Mouse (Mus musculus) ES-E14 (cell line): ENCODE measurements around the gene Med27. TPM values are rescaled to one million over a fixed set of nuclear protein-coding genes. Genes with fewer than 3 reads are reported as not detected.

Source experiments
- DNase-seq: peaks from one replicate; pipeline ENCODE4 v3.0.0-alpha.2; 2013; ENCODE audit warnings: low read depth, low spot score
- H3K27ac ChIP-seq: 2 replicates; pipeline ENCODE4 v1.5.1; 2012; ENCODE audit warnings: low read depth, mild to moderate bottlenecking, low read length, moderate library complexity, mixed read lengths; ENCODE audit not compliant: poor library complexity, insufficient read depth, severe bottlenecking
- H3K36me3 ChIP-seq: 2 replicates; pipeline ENCODE4 v1.6.1; 2012; ENCODE audit warnings: mild to moderate bottlenecking, low read length, moderate library complexity, mixed read lengths; ENCODE audit not compliant: control insufficient read depth, poor library complexity, insufficient read depth, severe bottlenecking
- H3K4me1 ChIP-seq, 2 experiments: fragments of 150-350 bp in 1 of 2; sonication (generic) in 1 of 2; 2 replicates each; pipeline ENCODE4 v1.6.1; 2012; ENCODE audit warnings: low read length in 2 of 2, mild to moderate bottlenecking in 1 of 2, mixed read lengths in 1 of 2; ENCODE audit not compliant: control insufficient read depth in 2 of 2, insufficient read depth in 2 of 2, poor library complexity in 1 of 2
- H3K4me3 ChIP-seq, 2 experiments: fragments of 150-350 bp in 1 of 2; sonication (generic) in 1 of 2; 2 replicates each; pipeline ENCODE4 v1.5.1; 2012; ENCODE audit warnings: low read length in 2 of 2, low read depth in 1 of 2, mild to moderate bottlenecking in 1 of 2, mixed read lengths in 1 of 2; ENCODE audit not compliant: insufficient read depth in 1 of 2, poor library complexity in 1 of 2, severe bottlenecking in 1 of 2
- H3K9ac ChIP-seq: 2 replicates; pipeline ENCODE4 v1.6.1; 2012; ENCODE audit warnings: low read depth, mild to moderate bottlenecking, low read length, mixed read lengths; ENCODE audit not compliant: poor library complexity, insufficient read depth, severe bottlenecking
- H3K9me3 ChIP-seq: fragments of 150-350 bp; sonication (generic); 2 replicates; pipeline ENCODE4 v1.6.1; 2012; ENCODE audit warnings: low read depth, mild to moderate bottlenecking, low read length; ENCODE audit not compliant: control insufficient read depth, insufficient read depth
- CHD2 ChIP-seq: IDR thresholded peaks from 2 replicates; pipeline ENCODE4 v1.6.1; 2014; ENCODE audit warnings: mild to moderate bottlenecking, low read depth, low read length, inconsistent platforms
- HCFC1 ChIP-seq: IDR thresholded peaks from 2 replicates; pipeline ENCODE4 v1.6.1; 2012; ENCODE audit warnings: low read length, inconsistent platforms, borderline replicate concordance; ENCODE audit not compliant: insufficient read depth
- MAFK ChIP-seq: IDR thresholded peaks from 2 replicates; pipeline ENCODE4 v1.6.1; 2014; ENCODE audit warnings: mild to moderate bottlenecking, low read depth, low read length, inconsistent platforms; ENCODE audit not compliant: insufficient read depth
- ZC3H11A ChIP-seq: IDR thresholded peaks from 2 replicates; pipeline ENCODE4 v1.6.1; 2012; ENCODE audit warnings: low read depth, mild to moderate bottlenecking, inconsistent platforms, low read length, borderline replicate concordance
- ZNF384 ChIP-seq: IDR thresholded peaks from 2 replicates; pipeline ENCODE4 v1.6.1; 2012; ENCODE audit warnings: low read depth, low read length, inconsistent platforms
- in situ Hi-C, 2 experiments: fragments of 600-800 bp; cut with MboI; formaldehyde crosslinking; loops; one replicate each; pipeline ENCODE4 v1.15.1; 2025; ENCODE audit warnings: low sequenced_read_pairs in 2 of 2, inconsistent platforms in 1 of 2; ENCODE audit not compliant: unreplicated experiment in 2 of 2
- total RNA-seq: library from RNA; depleted of rRNA; stranded (reverse); fragments of 300-350 nt; gene quantifications from 2 replicates; pipeline ENCODE4 v1.2.3, GENCODE M21; 2012

Med27 gene
- total RNA-seq, 1 experiment = 25.6 TPM

- no peak overlapping the region for H3K4me3 ChIP-seq
- H3K36me3 ChIP-seq = no peaks in the 10 kb centered on the region
- in situ Hi-C loops = no loop called here
- no peak overlapping the region for H3K27ac ChIP-seq
- H3K9ac ChIP-seq = no peak overlapping the region
- DNase-seq = no peak
- no peaks in the 10 kb centered on the region for H3K9me3 ChIP-seq
- H3K4me1 ChIP-seq = peaks cover 2 to 3% of the 10 kb centered on the region in 2 experiments; a peak in 2 of 4 replicates
- TF ChIP-seq CHD2 = no peak
- no peak for TF ChIP-seq ZNF384
- TF ChIP-seq ZC3H11A = no peak
- TF ChIP-seq HCFC1 = no peak
- no peak for TF ChIP-seq MAFK
Measured at GRCm38 (mm10) chr2:29372176-29372575, 25.6 kb downstream of the Med27 start.

DNA sequence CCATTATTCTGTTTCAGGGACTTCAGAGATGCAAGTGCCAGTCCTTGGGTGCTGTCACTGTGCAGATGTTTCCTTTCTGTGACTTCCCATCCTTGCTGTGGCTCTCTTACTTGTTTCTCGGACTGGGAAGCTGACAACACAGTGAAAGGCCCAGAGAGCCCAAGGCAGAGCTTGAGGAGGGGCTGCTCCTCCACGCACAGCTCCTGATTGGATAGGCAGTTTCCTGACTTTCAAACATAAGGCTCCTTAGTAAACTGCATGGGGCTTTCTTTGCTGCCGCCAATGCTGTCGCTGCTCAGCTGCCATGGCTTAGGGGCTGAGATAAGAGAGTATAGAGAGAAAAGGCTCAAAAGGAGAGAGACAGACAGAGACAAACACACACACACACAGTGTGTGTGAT, 35.1 kb downstream of the Med27 start:
- in situ Hi-C loops = no loop called here
- Histone ChIP-seq H3K36me3 (no peaks in the 10 kb centered on the region), H3K27ac (no peak overlapping the region), H3K4me1 (peaks cover 0 to 2% of the 10 kb centered on the region in 2 experiments; a peak in 1 of 4 replicates), H3K9ac (no peak overlapping the region), H3K9me3 (no peaks in the 10 kb centered on the region), H3K4me3 (no peak overlapping the region)
- TF ChIP-seq CHD2 = no peak
- no peak for TF ChIP-seq MAFK
- no peak for TF ChIP-seq HCFC1
- no peak for TF ChIP-seq ZNF384
- no peak for TF ChIP-seq ZC3H11A
- no peak for DNase-seq

DNA sequence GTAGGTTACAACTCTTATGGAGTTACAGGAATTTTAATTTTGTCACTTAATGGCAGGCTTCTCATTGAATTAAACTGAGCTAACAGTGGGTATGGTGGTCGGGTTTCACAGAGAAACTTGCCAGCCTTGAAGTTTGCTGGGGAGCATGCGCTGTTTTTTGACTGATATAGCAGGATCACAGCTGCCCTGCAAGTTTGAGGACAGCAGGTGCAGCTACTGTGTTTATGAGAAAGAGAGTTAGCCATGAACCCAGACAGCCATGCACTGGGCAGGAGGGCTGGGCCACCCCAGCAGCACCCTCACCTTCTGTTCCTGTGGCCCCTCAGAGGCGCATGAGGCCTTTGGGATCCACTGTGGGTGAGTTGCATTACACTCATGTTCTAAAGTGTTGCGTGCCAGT, 36.0 kb downstream of the Med27 start:
- H3K4me1 ChIP-seq = peaks cover 0 to 2% of the 10 kb centered on the region in 2 experiments; a peak in 1 of 4 replicates
- H3K36me3 ChIP-seq = no peaks in the 10 kb centered on the region
- no peak overlapping the region for H3K9ac ChIP-seq
- DNase-seq = no peak
- in situ Hi-C loops = no loop called here
- no peaks in the 10 kb centered on the region for H3K9me3 ChIP-seq
- no peak overlapping the region for H3K4me3 ChIP-seq
- H3K27ac ChIP-seq = no peak overlapping the region
- TF ChIP-seq MAFK (no peak), ZC3H11A (no peak), CHD2 (no peak), ZNF384 (no peak), HCFC1 (no peak)

GRCm38 (mm10) chr2:29383133-29383532, 36.5 kb downstream of the Med27 start:
- DNase-seq = no peak
- Histone ChIP-seq H3K27ac (no peak overlapping the region), H3K4me3 (no peak overlapping the region), H3K9ac (no peak overlapping the region), H3K9me3 (no peaks in the 10 kb centered on the region), H3K4me1 (no peaks in the 10 kb centered on the region), H3K36me3 (no peaks in the 10 kb centered on the region)
- in situ Hi-C loops = no loop called here
- TF ChIP-seq ZNF384 (no peak), HCFC1 (no peak), ZC3H11A (no peak), MAFK (no peak), CHD2 (no peak)

GRCm38 (mm10) chr2:29385405-29385804, 38.8 kb downstream of the Med27 start:
- DNase-seq = no peak
- TF ChIP-seq ZNF384 (no peak), MAFK (no peak)
- in situ Hi-C loops = no loop called here
- Histone ChIP-seq H3K36me3 (no peaks in the 10 kb centered on the region), H3K4me1 (no peaks in the 10 kb centered on the region), H3K9ac (no peak overlapping the region), H3K9me3 (no peaks in the 10 kb centered on the region), H3K4me3 (no peak overlapping the region), H3K27ac (no peak overlapping the region)
